12 mouse cellular contexts compared by ENCODE assay signal in genomic region chr17:44328147-44328482, GRCm38 (mm10).
DNase-seq lines count a peak whose midpoint lies in the region; ATAC-seq and TF ChIP-seq lines count a peak whose summit lies in the region.
"Had no signal": no experiment of that assay in that cellular context is flagged by ENCODE, and none has a peak within 500 bp of the region (broad histone marks: within the 10 kb centered on the region; RNA-seq: fewer than 3 reads in every experiment).

No protein-coding gene starts in this region.

- DNase-seq in kidney, postnatal 0 days (ENCODE audit: low spot score): peak; percentile 40
- no peak for DNase-seq in kidney, postnatal 25 days
- no peak for DNase-seq in hindbrain, embryonic 11.5 days (ENCODE audit: low spot score)
- DNase-seq in left cerebral cortex, adult 8-10 months (ENCODE audit: low spot score in 2 of 2): no peak
- DNase-seq in adrenal gland, postnatal 10 days: no peak
- DNase-seq: adrenal gland, adult 2 months; heart, postnatal 36 days; kidney, postnatal 14 days had no signal

- H3K4me2 ChIP-seq in kidney, postnatal 0 days (ENCODE audit: low read length): peak overlapping the region; percentile 32
- peak overlapping the region; percentile 30 for H3K4me2 ChIP-seq in embryonic facial prominence, embryonic 12.5 days (replicated peaks)
- H3K4me2 ChIP-seq in hindbrain, embryonic 11.5 days (replicated peaks; ENCODE audit: low read depth, low read length): no peak overlapping the region
- peak overlapping the region; percentile 27; the same call in 1 of the 2 replicates for H3K4me2 ChIP-seq in limb, embryonic 15.5 days
- H3K4me2 ChIP-seq: midbrain, embryonic 11.5 days had no signal

- H3K36me3 ChIP-seq in kidney, postnatal 0 days (ENCODE audit: insufficient read depth, low read length): no peaks in the 10 kb centered on the region
- no peaks in the 10 kb centered on the region for H3K36me3 ChIP-seq in embryonic facial prominence, embryonic 12.5 days
- H3K36me3 ChIP-seq in hindbrain, embryonic 11.5 days (ENCODE audit: control insufficient read depth, insufficient read depth, low read length): no peaks in the 10 kb centered on the region
- no peaks in the 10 kb centered on the region for H3K36me3 ChIP-seq in limb, embryonic 15.5 days

- H3K27ac ChIP-seq in kidney, postnatal 0 days: no peak overlapping the region
- H3K27ac ChIP-seq in embryonic facial prominence, embryonic 12.5 days: peak overlapping the region; percentile 78
- 0 out of 2 replicates have a peak overlapping the region, but pooled peaks have one; percentile 21 for H3K27ac ChIP-seq in hindbrain, embryonic 11.5 days (ENCODE audit: low read depth, low read length)
- H3K27ac ChIP-seq in limb, embryonic 15.5 days: no peak overlapping the region

- no peaks in the 10 kb centered on the region for H3K27me3 ChIP-seq in kidney, postnatal 0 days (ENCODE audit: insufficient read depth, low read length)
- no peaks in the 10 kb centered on the region for H3K27me3 ChIP-seq in embryonic facial prominence, embryonic 12.5 days
- H3K27me3 ChIP-seq in hindbrain, embryonic 11.5 days (ENCODE audit: control insufficient read depth, insufficient read depth, low read length): no peaks in the 10 kb centered on the region
- no peaks in the 10 kb centered on the region for H3K27me3 ChIP-seq in limb, embryonic 15.5 days
- H3K27me3 ChIP-seq: CH12.LX had no signal

- H3K9me3 ChIP-seq in kidney, postnatal 0 days (replicated peaks; ENCODE audit: low read length): no peaks in the 10 kb centered on the region
- H3K9me3 ChIP-seq in embryonic facial prominence, embryonic 12.5 days: no peaks in the 10 kb centered on the region
- H3K9me3 ChIP-seq in hindbrain, embryonic 11.5 days (ENCODE audit: control insufficient read depth, low read length): no peaks in the 10 kb centered on the region
- no peaks in the 10 kb centered on the region for H3K9me3 ChIP-seq in limb, embryonic 15.5 days

- H3K9ac ChIP-seq in kidney, postnatal 0 days (ENCODE audit: low read depth, low read length): no peak overlapping the region
- H3K9ac ChIP-seq in embryonic facial prominence, embryonic 12.5 days: no peak overlapping the region
- H3K9ac ChIP-seq in hindbrain, embryonic 11.5 days (ENCODE audit: low read depth, low read length): no peak overlapping the region
- H3K9ac ChIP-seq in limb, embryonic 15.5 days: no peak overlapping the region

- H3K4me3 ChIP-seq in kidney, postnatal 0 days (replicated peaks; ENCODE audit: low read depth, low read length): no peak overlapping the region
- H3K4me3 ChIP-seq in embryonic facial prominence, embryonic 12.5 days: no peak overlapping the region
- no peak overlapping the region for H3K4me3 ChIP-seq in hindbrain, embryonic 11.5 days (ENCODE audit: low read depth, low read length)
- H3K4me3 ChIP-seq in limb, embryonic 15.5 days: no peak overlapping the region; the same call in 1 of the 2 replicates

- no peak for ATAC-seq in kidney, postnatal 0 days (replicated peaks; ENCODE audit: low FRiP score, low read depth)
- peak; percentile 56; the same call in 1 of the 2 replicates for ATAC-seq in embryonic facial prominence, embryonic 12.5 days (ENCODE audit: insufficient number of reproducible peaks, insufficient read depth, low FRiP score, low TSS enrichment)
- ATAC-seq in hindbrain, embryonic 11.5 days (ENCODE audit: low FRiP score): no peak
- no peak for ATAC-seq in limb, embryonic 15.5 days (ENCODE audit: insufficient number of reproducible peaks, low FRiP score, low TSS enrichment, low read depth)

- TF ChIP-seq CTCF in kidney, postnatal 0 days (IDR thresholded peaks at IDR 0.05; ENCODE audit: low read depth): no peak

- WGBS in kidney, postnatal 0 days: 36% methylated on average over 5 of the region's 5 CpGs
- 31% methylated on average over 5 of the region's 5 CpGs for WGBS in embryonic facial prominence, embryonic 12.5 days
- WGBS in hindbrain, embryonic 11.5 days: 81% methylated on average over 5 of the region's 5 CpGs
- 23% methylated on average over 5 of the region's 5 CpGs for WGBS in limb, embryonic 15.5 days

- no peaks in the 10 kb centered on the region for H3K4me1 ChIP-seq in kidney, postnatal 0 days (replicated peaks; ENCODE audit: insufficient read depth, low read length)
- H3K4me1 ChIP-seq in embryonic facial prominence, embryonic 12.5 days: 0 out of 2 replicates have a peak, but pooled peaks cover 4% of the 10 kb centered on the region
- H3K4me1 ChIP-seq in hindbrain, embryonic 11.5 days (replicated peaks; ENCODE audit: control insufficient read depth, insufficient read depth, low read length): no peaks in the 10 kb centered on the region
- H3K4me1 ChIP-seq in limb, embryonic 15.5 days: peaks cover 7% of the 10 kb centered on the region; the same call in 1 of the 2 replicates

Comparison
In these comparisons a context has a peak if more than half of its experiments do, and no peak if none do; other contexts are left out.
1. H3K27ac ChIP-seq: peak in embryonic facial prominence, embryonic 12.5 days (single experiment) and hindbrain, embryonic 11.5 days (single experiment); none in kidney, postnatal 0 days (single experiment) and limb, embryonic 15.5 days (single experiment).